Mouse (Mus musculus) hematopoietic stem cell, adult 5-6 weeks (primary cell): Measurements from ENCODE around the gene Psen2. TPM values are rescaled to one million over a fixed set of nuclear protein-coding genes. Genes with fewer than 3 reads are reported as not detected.
A peak's percentile ranks its signal among the peaks of the same experiment; 100 is the strongest.

ENCODE experiments used
- ATAC-seq, 2 experiments: fragments of 125-278 bp in 1 of 2; replicated peaks in 1 of 2; 2 replicates each; pipeline ENCODE4 v1.8.0; 2016 to 2017; ENCODE audit warnings: inconsistent platforms in 2 of 2, mild to moderate bottlenecking in 2 of 2, moderate number of reproducible peaks in 2 of 2, low read depth in 1 of 2, moderate TSS enrichment in 1 of 2; ENCODE audit not compliant: low FRiP score in 2 of 2, poor library complexity in 2 of 2, severe bottlenecking in 2 of 2, insufficient read depth in 1 of 2, low TSS enrichment in 1 of 2
- total RNA-seq: library from RNA; stranded (forward); fragments of 172-1452, 232-1000 nt; gene quantifications from 2 replicates; pipeline ENCODE4 v1.2.3, GENCODE M21; 2017

The Psen2 gene
- total RNA-seq, 1 experiment from 2014 or later, result 34.0 TPM

DNA sequence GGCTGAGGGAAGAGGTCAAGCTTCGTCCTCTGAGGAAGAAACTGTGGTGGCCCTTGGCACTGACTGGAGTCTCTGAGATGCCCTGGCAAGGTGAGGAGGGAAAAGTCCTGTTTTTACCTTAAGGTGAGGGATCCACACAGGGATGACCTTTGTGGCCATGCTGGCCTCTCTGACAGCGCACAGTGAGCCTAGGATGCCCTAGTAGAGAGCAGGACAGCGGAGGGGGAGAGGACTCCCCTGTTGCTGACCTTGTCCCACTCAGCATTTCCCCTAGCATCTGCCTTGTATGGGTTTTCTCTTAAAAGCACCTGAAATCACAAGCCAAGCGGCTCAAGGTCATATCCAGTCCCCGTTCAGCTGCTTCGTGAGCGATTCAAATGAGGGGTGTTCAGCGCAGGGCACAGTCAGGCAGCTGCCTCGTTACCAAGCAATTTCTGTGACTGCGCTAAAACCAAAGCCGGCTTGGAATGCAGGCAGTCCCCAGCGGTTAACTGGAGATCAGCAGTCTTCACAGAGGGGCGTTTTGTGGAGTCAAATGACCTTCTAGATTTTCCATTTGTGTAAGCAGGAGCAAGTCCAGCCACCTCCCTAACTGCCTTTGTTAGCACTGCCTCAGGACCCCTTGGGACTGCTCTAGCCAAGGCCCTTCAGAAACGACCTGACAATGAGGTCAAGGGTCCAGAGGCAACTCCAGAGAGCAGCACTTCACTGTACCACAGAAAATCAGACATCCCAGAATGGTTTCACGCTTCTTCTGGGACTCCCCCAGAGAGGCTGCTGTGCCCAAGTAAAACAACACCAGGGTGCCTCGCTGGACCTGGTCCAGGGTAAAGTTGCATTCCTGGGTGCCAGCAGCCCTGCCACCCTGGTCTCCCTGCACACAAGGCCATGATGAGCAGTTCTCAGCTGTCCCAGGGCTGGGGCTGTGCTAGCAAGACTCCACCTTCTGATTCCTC lies 20.9 kb upstream of the Psen2 start:
- ATAC-seq, result no peak

DNA sequence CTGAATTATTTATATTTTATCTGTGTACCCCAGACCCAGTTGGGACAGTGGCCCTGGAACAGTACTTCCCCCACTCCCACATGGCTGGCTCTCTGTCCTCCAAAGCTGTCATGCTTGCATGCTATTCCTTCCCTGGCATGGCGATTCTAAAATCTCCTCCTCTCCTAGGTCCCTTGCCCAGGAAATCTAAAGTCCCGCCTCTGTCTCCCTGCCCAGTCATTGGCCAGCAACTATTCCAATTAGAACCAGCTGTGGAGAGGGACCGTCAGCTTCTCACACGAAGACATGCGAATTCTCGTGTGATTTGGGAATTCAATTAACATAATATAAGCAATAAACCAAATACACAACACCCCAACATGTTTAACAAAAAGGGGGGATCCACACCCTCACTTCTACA lies 19.3 kb upstream of the Psen2 start:
- no peak for ATAC-seq

DNA sequence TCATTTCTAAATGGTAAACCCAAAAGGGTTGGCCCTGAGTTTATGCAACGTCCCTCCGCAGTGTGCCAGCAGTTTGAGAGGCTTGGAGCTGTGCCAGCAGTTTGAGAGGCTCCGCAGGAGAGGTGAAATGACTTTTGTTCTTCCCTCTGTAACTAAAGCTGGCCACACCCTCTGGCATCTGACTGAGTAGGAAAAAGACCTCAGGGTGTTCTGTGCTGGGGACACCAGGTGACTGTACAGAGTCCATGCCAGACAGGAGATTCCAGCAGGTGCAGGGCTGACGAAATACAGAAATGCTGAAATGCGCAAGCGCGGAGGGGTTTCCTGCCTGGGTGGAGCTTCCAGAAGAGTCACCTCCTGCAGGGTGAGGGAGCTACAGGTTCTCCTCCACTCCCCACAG lies 16.4 kb upstream of the Psen2 start:
- ATAC-seq, result peak; percentile 83 to 95

DNA sequence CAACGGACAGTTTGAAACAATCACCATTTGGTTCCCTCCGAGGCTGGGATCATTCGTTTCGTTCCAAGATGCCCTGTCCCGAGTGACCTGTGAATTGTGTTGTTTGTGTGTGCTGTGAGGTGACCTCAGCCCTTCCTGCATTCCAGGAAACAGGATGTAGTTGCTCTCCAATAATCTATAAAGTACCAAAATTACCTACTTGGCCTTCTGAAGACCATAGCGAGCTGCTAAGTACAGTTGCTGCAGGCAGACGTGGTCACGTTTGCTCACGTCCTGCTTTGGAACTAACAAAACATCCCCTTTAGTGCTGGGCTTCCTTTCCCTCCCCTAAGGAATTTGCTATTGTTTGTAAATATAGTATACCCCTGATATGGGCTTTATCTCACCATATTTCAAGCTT lies 14.3 kb upstream of the Psen2 start:
- no peak for ATAC-seq

DNA sequence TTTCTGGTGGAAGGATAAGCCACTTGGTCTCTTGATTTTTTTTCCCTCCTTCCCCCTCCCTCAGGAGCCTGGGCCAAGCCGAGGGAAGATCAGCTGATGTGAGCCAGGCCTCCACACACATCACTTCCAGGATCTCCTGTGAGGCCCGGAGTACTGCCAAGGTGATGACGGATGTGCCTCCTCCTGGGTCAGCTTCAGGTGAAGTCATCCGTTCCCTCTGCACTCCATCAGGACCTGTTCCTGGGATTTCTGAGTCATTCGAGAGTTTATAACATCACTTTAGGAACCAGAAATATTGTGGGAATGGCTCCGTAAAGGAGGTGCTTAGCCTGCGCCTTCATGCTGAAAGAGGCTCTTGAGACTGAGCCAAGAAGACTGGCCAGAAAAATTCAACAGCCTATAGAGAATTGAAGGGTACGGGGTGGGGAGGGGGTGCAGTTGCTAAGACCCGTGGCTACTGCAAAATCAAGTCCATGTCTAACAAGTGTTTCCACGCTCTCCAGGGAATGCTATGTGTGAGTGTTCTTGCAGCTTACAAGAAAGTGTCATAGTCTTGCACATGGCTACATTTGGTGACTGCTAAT lies 11.6 kb upstream of the Psen2 start:
- ATAC-seq, result no peak

DNA sequence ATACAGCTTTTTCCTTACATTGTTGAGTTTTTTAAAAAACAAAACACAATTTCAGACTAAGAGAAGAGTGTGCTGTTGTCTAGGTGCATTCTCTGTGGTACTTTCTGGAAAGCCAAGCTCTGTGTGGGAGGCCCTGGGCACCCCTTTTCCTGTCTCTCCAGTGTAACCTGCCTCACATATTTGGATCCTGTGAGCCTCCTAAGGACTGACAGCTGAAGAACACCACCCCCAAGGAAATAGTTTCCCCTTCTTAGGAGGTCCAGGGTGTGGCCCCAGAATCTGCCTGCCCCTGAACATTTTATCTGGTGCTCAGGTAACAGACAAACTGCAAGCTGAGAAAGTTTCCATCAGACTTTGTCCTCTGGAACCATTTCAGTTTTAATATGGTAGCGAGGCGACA lies 5.8 kb upstream of the Psen2 start:
- no peak for ATAC-seq

DNA sequence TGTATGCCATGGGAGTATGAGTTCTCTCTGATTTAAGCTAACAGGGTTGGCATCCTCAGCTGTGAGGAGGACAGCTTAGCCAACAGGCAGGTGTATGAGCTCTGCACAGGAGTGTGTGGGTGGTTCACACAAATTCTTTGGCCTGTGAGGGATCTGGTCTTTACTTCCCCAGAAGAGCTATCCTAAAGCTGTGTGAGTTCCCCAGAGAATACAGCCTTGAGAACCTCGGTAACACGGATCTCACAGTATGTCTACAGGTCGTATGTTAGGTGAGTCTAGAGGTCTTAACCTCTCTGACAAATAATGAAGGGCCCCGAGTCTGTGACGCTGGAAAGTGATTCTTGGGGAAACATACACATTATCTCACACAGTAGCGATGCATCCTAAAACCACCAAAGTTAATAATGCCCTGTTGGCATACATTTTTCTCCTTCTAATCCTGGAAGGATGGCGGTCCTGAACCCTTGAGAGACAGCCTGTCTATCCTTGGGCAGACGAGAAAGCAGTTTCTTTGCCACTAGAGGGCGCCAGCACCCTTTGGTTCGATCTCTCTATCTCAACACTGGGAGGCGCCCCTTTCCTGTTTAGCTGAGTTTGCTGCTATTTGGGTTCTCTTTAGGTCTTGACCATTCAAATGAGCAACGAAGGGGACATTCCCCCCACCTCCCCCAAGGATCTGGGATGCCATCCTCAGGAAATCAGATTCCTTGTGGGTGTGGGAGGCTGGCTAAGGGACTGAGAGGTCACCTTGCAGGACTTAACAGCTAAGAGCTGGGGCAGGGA lies 5.2 kb upstream of the Psen2 start:
- peak; percentile 74 to 83 for ATAC-seq

DNA sequence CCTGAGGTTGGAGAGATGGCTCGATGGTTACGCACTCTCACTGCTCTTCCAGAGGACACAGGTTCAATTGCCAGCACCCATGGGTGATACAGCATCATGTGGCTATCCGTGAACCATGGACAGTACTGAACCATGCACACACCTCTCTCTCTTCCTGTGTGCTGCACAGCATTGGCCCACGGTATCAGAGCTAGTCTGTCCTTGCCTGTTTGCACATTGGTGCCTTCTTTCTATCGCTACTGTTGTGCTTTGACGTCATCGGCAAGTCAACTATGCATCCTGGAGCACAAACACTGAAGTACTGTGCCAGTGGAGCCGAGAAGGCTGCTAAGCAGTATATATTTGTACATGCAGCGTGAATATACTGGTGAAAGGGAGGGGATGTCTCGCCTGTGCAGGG lies 3.9 kb upstream of the Psen2 start:
- no peak for ATAC-seq

DNA sequence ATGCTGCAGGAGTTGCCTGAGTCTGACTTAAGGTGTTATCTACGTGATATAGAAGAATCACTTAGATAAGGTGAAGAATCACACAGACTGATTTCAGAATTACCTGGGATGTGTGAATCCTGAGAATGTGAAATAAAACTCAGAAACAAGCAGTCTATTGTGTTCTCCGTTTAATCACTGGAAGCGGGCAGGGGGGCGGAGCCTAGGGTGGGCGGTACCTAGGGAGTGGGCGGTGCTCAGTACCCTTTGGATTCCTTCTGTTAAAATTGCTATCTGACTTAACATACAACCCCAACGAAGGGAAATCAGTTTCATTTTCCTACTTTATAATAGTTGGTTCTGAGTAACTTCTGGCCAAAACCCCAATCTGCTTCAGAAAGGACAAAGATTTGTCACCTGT lies 2.2 kb upstream of the Psen2 start:
- ATAC-seq, result peak; percentile 61 to 69; a peak in 3 of 4 replicates

DNA sequence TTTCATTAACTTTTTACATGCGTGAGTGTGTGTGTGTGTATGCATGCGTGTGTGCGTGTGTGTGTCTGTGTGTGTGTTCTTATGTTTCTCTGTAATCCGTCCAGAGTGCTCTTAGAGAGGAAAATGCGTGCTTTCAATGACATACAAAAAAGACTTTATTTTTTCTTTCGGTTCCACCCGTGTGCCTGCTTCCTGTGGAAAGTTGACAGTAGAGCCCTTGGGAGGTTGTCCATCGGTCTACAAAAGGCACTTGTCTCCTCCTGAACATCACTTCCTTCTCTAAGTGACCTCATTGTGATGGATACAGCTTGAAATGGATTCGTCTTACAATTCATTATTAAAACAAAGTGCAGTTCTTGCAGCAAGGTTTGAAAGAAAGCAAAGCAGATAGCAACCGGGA lies 1.6 kb upstream of the Psen2 start:
- ATAC-seq, result no peak; a peak in 1 of 4 replicates

DNA sequence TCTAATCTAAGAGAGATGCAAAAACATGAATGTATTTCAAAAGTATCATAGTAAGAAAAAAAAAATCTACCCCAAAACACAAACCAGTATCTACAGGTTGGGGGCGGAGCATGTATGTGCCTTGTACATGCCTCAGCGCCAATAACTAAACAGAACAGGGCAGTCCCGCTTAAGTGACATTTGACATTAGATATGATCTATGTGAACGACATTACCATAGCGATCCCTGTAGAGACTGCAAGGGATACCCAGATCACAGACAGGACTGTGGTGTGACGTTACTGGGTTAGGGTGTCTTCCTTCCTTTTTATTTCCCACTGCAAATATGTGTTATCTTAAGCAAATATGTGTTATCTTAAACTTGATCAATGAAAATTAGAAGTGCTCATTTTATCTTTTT lies 1.2 kb upstream of the Psen2 start:
- ATAC-seq, result no peak

DNA sequence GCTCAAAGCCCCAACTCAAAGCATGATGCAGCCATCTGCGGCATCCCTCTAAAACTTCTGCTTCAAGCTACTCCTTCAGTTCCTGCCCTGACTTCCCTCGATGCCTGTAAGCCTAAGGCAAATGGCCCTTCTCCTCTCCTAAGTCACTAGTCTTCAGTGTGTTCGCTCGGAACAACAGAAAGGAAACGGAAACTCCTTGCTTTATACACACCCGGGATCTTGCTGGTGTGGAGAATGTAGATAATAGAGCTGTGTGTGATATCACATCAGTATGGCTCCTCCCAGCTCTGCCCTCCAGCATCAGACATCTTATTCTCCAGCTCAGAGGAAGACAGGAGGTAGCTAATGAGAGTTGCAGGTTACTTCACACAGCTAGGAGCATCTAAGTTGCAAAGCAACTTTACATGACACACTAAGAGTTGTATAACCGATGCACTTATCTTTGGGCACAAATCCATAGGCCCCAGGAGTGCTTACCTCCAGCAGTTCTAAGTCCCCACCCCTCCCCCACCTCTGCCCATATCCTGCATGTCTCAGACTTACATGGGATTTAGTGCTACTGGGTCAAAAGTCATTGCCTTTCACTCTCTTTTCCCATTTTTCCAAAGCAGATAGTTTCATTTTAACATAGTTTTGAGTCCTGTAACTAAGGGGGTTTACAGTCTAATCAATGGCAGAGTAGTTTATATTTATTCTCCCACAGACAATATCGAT lies 1.2 kb downstream of the Psen2 start:
- no peak for ATAC-seq

DNA sequence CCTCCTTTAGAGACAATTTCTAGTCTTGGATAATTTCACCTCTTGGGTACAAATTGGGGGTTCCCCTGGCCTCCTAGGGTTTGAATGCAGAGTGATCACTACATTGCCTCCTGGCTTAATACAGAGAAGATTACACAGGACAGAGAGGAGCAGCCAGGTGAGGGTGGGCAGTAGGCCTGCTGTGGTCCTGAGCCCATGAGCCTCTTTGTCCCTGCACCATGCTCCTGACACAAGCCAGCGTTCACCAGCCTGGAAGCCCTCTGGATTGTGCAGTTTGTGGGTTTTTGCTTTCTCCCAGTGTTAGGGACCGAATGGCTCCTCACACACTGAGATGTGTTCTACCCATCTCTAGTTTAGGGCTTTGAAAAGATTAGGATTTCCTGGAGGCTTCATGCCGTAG lies 1.8 kb downstream of the Psen2 start:
- ATAC-seq, result no peak

DNA sequence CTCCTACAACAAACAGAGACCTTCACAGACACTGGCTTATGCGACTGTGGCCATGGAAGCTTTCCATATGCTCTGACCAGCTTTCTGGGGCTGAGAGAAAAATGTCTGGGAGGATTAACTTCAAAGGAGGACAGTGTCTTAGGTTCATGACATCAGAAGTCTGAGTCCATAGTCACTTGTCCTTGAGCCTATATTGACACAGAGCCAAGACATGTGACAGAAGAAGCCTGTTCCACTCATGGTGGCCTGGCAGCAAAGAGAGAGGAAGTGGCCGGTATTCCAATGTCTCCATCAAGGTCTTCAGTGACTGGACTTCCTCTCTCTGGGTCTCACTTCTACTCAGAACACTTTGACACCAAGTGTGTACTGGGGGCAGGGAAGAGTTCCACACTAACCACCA lies 2.4 kb downstream of the Psen2 start:
- no peak for ATAC-seq

DNA sequence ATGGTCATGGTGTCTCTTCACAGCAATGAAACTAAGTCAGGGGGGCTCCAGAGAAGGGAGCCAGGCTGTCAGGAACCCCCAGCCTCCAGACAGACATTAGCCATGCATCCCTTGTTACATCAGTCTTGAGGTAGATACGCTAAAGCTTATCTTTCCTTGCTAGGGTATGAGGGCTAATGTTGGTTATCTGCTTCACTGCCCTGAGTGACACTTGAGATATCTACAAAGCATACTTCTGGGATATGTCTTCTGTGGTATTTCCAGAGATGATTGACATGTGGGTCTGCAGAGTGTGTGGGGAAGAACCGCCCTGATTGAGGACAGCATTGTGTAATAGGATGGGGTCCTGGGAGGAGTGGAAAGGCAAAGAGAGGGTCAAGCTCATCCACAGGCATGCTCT lies 3.5 kb downstream of the Psen2 start:
- no peak for ATAC-seq

DNA sequence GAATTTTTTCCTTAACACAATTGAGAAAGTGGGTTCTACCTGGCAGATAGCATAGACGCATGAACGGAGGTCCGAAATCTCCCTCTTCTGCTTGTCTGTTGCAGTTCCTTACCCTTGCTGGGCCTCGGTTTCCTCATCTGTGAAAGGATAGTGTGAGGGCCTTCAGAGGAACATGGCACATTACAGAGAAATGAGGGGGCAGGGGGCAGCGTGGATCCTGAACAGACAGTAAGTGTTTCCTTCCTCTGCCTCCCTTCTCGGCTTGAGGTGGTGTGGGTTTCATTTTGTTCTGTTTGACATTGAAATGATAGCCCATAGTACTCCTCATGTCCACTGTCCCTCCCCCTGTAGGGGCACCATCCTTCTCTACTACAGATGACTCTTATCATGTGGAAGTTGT lies 5.8 kb downstream of the Psen2 start:
- ATAC-seq, result no peak

DNA sequence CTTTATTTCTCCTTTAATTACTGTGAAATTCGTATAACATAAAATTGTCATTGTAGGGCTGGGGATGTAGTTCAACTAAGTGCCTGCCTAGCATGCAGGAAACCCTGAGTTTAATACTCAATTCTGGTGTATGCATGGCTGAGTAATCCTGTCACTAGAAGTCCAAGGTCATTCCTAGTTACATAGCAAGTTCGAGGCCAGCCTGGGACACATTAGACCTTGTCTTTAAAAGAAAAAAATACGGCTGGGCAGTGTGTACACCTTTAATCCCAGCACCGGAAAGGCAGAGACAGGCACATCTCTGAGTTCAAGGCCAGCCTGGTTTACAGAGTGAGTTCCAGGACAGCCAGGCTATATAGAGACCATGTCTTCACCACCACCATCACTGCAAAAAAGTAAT lies 6.4 kb downstream of the Psen2 start:
- ATAC-seq, result no peak
